Mouse (Mus musculus): ENCODE data around the gene Gm7358. TPM values are rescaled to one million over a fixed set of nuclear protein-coding genes. Genes with fewer than 3 reads are reported as not detected.

Gene Gm7358
- not detected for polyA plus RNA-seq (2015; fragmentation: Illumina TruSeq; extraction: RNeasy Lipid Tissue Mini Kit (QIAGEN cat#74804); ENCODE audit: insufficient read depth, low replicate concordance)

DNA sequence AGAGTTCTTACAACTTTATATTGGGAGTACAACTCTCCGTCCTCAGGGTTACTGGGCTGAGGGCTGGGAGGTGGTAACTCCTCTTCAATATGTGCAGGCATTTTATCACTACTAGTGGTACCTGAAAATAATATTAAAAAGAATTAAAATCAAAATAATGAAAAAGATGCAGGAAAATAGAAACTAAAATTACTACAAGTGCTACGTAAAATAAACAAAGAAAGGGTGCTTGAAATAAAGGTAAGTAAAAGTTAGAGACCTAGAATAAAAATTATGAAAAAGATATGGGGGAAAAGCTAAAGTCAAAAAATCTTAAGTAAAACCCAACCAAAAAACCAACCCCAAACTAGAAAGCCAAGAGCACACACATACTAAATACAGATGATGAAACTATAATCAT lies at the start of gene Gm7358:
Gm7358 (minus strand) TSS at position 101 of the 400 bp plus-strand sequence.

Other genes starting within 250 kb of the Gm7358 start
- gene Gm7168, start 111.2 kb downstream of the Gm7358 start, polyA plus RNA-seq (2015; fragmentation: Illumina TruSeq; extraction: RNeasy Lipid Tissue Mini Kit (QIAGEN cat#74804); ENCODE audit: insufficient read depth, low replicate concordance) = not detected
- not detected for gene Gm7356, start 55.8 kb downstream of the Gm7358 start, polyA plus RNA-seq (2015; fragmentation: Illumina TruSeq; extraction: RNeasy Lipid Tissue Mini Kit (QIAGEN cat#74804); ENCODE audit: insufficient read depth, low replicate concordance)
- gene Dact2, start 144.8 kb upstream of the Gm7358 start, polyA plus RNA-seq (2015; fragmentation: Illumina TruSeq; extraction: RNeasy Lipid Tissue Mini Kit (QIAGEN cat#74804); ENCODE audit: insufficient read depth, low replicate concordance) = not detected
- gene Smoc2, start 220.0 kb upstream of the Gm7358 start, polyA plus RNA-seq (2015; fragmentation: Illumina TruSeq; extraction: RNeasy Lipid Tissue Mini Kit (QIAGEN cat#74804); ENCODE audit: insufficient read depth, low replicate concordance) = 146 TPM

All from spleen, adult 10 weeks (tissue).